14 mouse cellular contexts compared by ENCODE assay signal in genomic region chr13:101221331-101222043, GRCm38 (mm10).
"Had no signal": no experiment of that assay in that cellular context is flagged by ENCODE, and none has a peak within 500 bp of the region (broad histone marks: within the 10 kb centered on the region; RNA-seq: fewer than 3 reads in every experiment).

No protein-coding gene starts in this region.

- DNase-seq: kidney, adult 9 months; kidney, postnatal 36 days; liver; liver, embryonic 13.5 days; liver, postnatal 0 days; lung, postnatal 14 days; right cerebral cortex, postnatal 14 days; thymus, postnatal 4 days had no signal

- H3K4me3 ChIP-seq: limb, embryonic 12.5 days; liver, embryonic 13.5 days; lung, embryonic 15.5 days; megakaryocyte, embryonic 14.5 days; neural tube, embryonic 13.5 days had no signal

- H3K27ac ChIP-seq: kidney, postnatal 0 days; limb, embryonic 12.5 days; liver, embryonic 13.5 days; lung, embryonic 15.5 days; macrophage; neural tube, embryonic 13.5 days had no signal
